Mouse (Mus musculus) forebrain, embryonic 11.5 days (tissue): ENCODE data around the gene Hddc3. TPM values are rescaled to one million over a fixed set of nuclear protein-coding genes. Genes with fewer than 3 reads are reported as not detected.

Source experiments
- ATAC-seq: fragments of 200-750 bp; cut with Nextera tagmentation; replicated peaks from 2 replicates; pipeline ENCODE4 v1.8.0; 2017; ENCODE audit warnings: moderate TSS enrichment; ENCODE audit not compliant: low FRiP score
- DNase-seq: peaks from one replicate; pipeline ENCODE4 v3.0.0-alpha.2; 2017; ENCODE audit warnings: low spot score
- H3K27ac ChIP-seq: fragments of 300-500 bp; sonication (generic); 2 replicates; pipeline ENCODE4 v1.5.1; 2014; ENCODE audit warnings: low read depth, low read length
- H3K27me3 ChIP-seq: fragments of 300-500 bp; sonication (generic); 2 replicates; pipeline ENCODE4 v1.6.1; 2014; ENCODE audit warnings: mild to moderate bottlenecking, low read length, mixed read lengths; ENCODE audit not compliant: control insufficient read depth, insufficient read depth
- H3K36me3 ChIP-seq: fragments of 300-500 bp; sonication (generic); 2 replicates; pipeline ENCODE4 v1.6.1; 2014; ENCODE audit warnings: mild to moderate bottlenecking, low read length, moderate library complexity, mixed read lengths; ENCODE audit not compliant: control insufficient read depth, insufficient read depth
- H3K4me1 ChIP-seq: fragments of 300-500 bp; sonication (generic); replicated peaks from 2 replicates; pipeline ENCODE4 v1.6.1; 2014; ENCODE audit warnings: low read length, mixed read lengths; ENCODE audit not compliant: control insufficient read depth, insufficient read depth
- H3K4me2 ChIP-seq: fragments of 300-500 bp; sonication (generic); 2 replicates; pipeline ENCODE4 v1.6.1; 2014; ENCODE audit warnings: low read depth, mild to moderate bottlenecking, low read length, moderate library complexity, mixed read lengths; ENCODE audit not compliant: severe bottlenecking
- H3K4me3 ChIP-seq: fragments of 300-500 bp; sonication (generic); 2 replicates; pipeline ENCODE4 v1.5.1; 2014; ENCODE audit warnings: low read depth, low read length
- H3K9ac ChIP-seq: fragments of 300-500 bp; sonication (generic); 2 replicates; pipeline ENCODE4 v1.6.1; 2014; ENCODE audit warnings: low read length
- H3K9me3 ChIP-seq: fragments of 300-500 bp; sonication (generic); 2 replicates; pipeline ENCODE4 v1.6.1; 2016; ENCODE audit warnings: low read length, mixed read lengths; ENCODE audit not compliant: control insufficient read depth
- WGBS: fragments of 180-500 bp; shearing (Covaris S2); extraction: QIAGEN DNeasy Blood & Tissue Kit; methylation state at CpG from one replicate; pipeline ENCODE4 v1.1.7; 2014; 5-methylcytosine and 5-hydroxymethylcytosine counted together
- polyA plus RNA-seq: library from polyadenylated mRNA; unstranded; fragments of >200 nt; fragmentation: Nextera tagmentation; extraction: Ambion mirVana; gene quantifications from 2 replicates; pipeline ENCODE4 v1.2.1, GENCODE M21; 2014

The Hddc3 gene
- 23.8 and 31.0 TPM in 2 replicates for polyA plus RNA-seq

DNA sequence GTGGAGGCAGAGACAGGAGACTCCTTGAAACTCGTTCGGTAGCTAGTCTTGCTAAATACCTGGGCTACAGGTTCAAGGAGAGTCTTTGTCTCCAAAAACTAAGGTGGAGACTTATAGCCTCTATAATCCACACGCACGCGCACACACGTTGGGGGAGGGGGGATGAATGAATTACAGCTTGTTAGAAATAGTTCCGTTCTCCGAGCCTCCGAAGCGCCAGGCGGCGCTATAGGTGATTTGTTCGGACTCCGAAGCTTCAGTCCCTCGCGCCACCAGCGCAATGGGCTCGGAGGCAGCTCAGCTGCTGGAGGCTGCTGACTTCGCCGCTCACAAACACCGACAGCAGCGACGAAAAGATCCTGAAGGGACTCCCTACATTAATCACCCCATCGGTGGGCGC lies at the start of gene Hddc3:
TSS of gene Hddc3 (plus strand) at position 247 of the 400 bp plus-strand sequence.
- H3K27ac ChIP-seq: no peak within 1 kb of the TSS
- whole genome bisulfite sequencing: 2% methylated on average over 25 of the region's 25 CpGs

DNA sequence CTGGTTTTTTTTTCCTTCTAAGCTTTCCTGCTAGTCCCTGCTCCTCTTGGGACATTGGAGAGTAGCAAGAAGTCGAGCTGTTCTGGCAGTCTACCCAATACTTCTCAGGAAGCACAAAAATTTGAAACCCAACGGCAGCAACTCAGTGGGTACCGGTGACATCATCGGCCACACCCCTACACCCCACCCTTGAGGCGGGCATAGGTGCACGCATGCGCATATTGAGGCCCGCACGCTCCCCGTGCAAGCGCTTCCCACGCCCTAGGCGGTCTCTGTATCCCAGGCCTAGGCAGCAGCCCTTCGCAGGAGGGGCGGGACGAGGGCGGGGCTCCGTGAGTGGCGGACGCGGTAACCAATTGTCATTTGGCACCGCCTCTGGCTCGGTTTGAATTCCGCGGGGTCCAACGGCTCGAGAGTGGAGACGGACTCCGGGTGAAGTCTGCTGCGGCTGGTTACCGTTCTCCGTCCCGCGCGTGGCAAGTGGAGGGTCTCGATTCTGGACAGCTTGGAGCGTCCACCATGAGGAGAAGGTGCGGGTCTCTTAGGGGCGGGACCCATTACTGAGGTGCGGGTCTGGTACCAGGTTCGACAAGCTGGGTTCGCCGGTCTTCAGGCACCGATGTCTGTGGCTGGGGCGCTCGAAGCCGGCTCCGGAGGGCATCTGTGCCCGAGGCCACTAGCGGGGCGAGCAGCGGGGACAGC lies 48.7 kb upstream of the Hddc3 start, which contains the start of gene Prc1:
TSS of gene Prc1 (plus strand) at position 389 of the 702 bp plus-strand sequence.
- H3K4me1 ChIP-seq: peaks cover 10% of the 10 kb centered on the region; the same call in 1 of the 2 replicates
- peak within 1 kb of the TSS; percentile 78 for H3K9ac ChIP-seq
- ATAC-seq (peak; percentile 98), DNase-seq (peak; percentile 99)
- H3K27ac ChIP-seq: peak within 1 kb of the TSS; percentile 75
- peak within 1 kb of the TSS; percentile 43 for H3K4me2 ChIP-seq
- H3K9me3 ChIP-seq: no peaks in the 10 kb centered on the region
- H3K27me3 ChIP-seq: no peaks in the 10 kb centered on the region
- no peaks in the 10 kb centered on the region for H3K36me3 ChIP-seq
- peak within 1 kb of the TSS; percentile 92 for H3K4me3 ChIP-seq
- under 1% methylated on average over 52 of the region's 52 CpGs for WGBS

More for the DNA sequence above, at the start of gene Hddc3:
- DNase-seq (peak; percentile 96), ATAC-seq (peak; percentile 51)
- Histone ChIP-seq H3K9me3 (no peaks in the 10 kb centered on the region), H3K9ac (peak within 1 kb of the TSS; percentile 87), H3K4me3 (peak within 1 kb of the TSS; percentile 51), H3K4me2 (peak within 1 kb of the TSS; percentile 81), H3K27me3 (no peaks in the 10 kb centered on the region), H3K4me1 (peaks cover 18% of the 10 kb centered on the region), H3K36me3 (no peaks in the 10 kb centered on the region)

DNA sequence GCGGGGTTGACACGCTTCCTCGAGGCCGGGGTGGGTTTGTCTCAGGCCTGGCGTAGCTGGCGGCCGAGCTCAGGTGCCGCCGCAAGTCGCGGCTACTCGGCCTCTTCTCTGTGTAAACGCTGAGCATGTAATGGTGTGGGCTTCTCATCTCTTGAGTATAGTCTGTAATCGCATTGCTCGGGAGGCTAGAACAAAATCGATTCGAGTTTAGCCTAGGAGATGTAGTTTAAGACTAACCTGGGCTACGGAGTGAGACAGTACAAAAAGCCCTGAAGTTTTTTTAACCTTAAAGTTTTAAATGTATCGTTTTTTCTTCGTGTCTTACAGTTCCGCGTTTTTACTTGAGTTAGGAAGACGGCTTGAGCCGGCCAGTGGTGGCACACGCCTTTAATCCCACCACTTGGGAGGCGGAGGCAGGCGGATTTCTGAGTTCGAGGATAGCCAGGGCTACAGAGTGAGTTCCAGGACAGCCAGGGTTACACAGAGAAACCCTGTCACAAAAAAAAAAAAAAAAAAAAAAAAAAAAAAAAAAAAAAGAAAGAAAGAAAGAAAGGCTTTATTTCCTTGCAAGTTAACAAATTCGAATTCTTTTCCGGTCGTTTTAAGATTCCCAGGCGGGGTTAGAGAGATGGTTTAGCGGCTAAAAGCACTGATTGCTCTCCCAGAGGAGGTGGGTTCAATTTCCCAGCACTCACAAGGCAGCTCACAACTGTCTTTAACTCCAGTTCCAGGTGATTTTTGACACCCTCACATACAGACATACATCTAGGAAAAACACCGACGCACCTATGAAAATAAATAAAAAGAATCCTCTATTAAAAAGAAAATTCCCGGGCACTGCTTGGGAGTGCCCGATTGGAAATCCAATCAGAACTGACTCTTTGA lies 47.9 kb upstream of the Hddc3 start:
- Histone ChIP-seq H3K9me3 (no peaks in the 10 kb centered on the region), H3K4me3 (peak overlapping the region; percentile 92), H3K9ac (peak overlapping the region; percentile 78), H3K36me3 (peaks cover under 1% of the 10 kb centered on the region; the same call in 1 of the 2 replicates), H3K27me3 (no peaks in the 10 kb centered on the region), H3K4me2 (peak overlapping the region; percentile 37), H3K4me1 (peaks cover 12% of the 10 kb centered on the region; the same call in 1 of the 2 replicates), H3K27ac (peak overlapping the region; percentile 75)
- 11% methylated on average over 37 of the region's 37 CpGs for WGBS
- peak; percentile 63 for ATAC-seq
- DNase-seq: no peak

DNA sequence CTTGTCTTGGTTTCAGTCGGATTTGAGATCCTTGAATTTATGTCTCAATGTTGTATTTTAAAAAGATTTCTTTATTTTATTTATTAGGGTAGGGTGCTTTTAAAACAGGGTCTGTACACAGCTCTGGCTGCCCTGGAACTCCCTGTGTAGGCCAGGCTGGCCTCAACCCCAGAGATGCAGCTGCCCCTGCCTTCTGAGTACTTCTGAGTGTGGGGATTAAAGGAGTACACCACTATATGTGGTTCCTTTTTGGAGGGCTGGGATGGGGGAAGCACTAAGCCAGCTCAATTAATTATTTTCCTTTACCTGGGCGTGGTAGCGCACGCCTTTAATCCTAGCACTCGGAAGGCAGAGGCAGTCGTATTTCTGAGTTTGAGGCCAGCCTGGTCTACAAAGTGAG lies 46.4 kb upstream of the Hddc3 start:
- Histone ChIP-seq H3K4me3 (no peak overlapping the region), H3K36me3 (peaks cover 10% of the 10 kb centered on the region; the same call in 1 of the 2 replicates), H3K9me3 (no peaks in the 10 kb centered on the region), H3K27me3 (no peaks in the 10 kb centered on the region), H3K4me2 (no peak overlapping the region), H3K9ac (peak overlapping the region; percentile 20), H3K27ac (no peak overlapping the region), H3K4me1 (peaks cover 12% of the 10 kb centered on the region; the same call in 1 of the 2 replicates)
- no peak for ATAC-seq
- 89% methylated on average over 6 of the region's 6 CpGs for WGBS
- no peak for DNase-seq

DNA sequence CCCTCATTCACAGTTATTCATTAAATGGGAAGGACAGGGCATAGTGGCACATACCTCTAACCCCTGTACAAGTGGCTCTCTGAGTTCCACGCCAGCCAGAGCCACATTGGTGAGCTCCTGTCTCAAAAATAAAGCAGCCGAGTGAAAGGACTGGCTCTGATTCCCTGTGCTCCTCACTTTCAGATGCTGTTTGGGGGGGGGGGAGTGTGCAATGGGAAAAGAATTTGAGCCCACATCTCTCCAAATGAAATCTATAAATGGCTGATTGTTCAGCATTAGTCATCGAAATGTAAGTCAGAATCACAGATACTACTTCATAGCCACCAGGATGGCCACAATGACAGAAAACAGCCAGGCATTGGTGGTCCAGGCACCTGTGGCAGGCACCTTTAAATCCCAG lies 45.9 kb upstream of the Hddc3 start:
- Histone ChIP-seq H3K4me1 (peaks cover 12% of the 10 kb centered on the region; the same call in 1 of the 2 replicates), H3K4me3 (no peak overlapping the region), H3K27me3 (no peaks in the 10 kb centered on the region), H3K9me3 (no peaks in the 10 kb centered on the region), H3K27ac (no peak overlapping the region), H3K4me2 (no peak overlapping the region), H3K36me3 (peaks cover 12% of the 10 kb centered on the region; the same call in 1 of the 2 replicates), H3K9ac (no peak overlapping the region; the same call in 1 of the 2 replicates)
- DNase-seq (no peak), ATAC-seq (no peak)
- 89% methylated on average over 3 of the region's 3 CpGs for WGBS

DNA sequence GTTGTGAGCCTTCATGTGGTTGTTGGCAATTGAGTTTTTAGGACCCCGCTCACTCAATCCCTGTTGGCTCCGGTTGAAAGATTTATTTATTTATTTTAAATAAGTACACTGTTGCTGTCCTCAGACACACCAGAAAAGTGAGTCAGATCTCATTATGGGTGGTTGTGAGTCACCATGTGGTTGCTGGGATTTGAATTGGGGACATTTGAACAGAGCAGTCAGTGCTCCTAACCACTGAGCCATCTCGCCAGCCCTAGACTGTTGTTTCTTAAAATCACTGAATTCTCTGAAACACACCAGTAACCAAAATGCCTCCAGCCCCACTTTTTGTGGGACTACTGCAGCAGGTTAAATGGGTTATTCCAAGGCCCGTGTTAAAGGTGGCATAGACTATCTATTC lies 44.1 kb upstream of the Hddc3 start:
- Histone ChIP-seq H3K9ac (no peak overlapping the region), H3K36me3 (peaks cover 15% of the 10 kb centered on the region; the same call in 1 of the 2 replicates), H3K9me3 (no peaks in the 10 kb centered on the region), H3K27ac (no peak overlapping the region), H3K4me1 (peaks cover 12% of the 10 kb centered on the region; the same call in 1 of the 2 replicates), H3K27me3 (no peaks in the 10 kb centered on the region), H3K4me2 (no peak overlapping the region), H3K4me3 (no peak overlapping the region)
- DNase-seq (no peak), ATAC-seq (no peak)
- WGBS: 95% methylated on average over 4 of the region's 4 CpGs

DNA sequence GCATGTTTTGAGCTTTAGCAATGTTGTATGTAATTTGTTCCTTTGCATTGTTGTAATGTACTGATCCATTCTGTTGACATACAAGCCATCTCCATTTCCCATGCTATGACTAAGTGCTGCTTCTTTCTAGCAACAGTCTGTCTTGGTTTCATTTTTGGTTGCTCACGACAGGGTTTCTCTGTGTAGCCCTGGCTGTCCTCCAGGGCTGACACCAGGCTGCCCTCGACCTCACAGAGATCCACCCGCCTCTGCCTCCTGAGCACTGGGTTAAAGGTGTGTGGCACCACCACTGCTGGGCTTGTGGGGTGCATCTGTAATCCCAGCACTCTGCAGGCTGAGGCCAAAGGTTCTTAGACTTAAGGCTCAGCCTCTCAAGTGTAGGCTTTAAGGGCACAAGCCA lies 43.3 kb upstream of the Hddc3 start:
- H3K27ac ChIP-seq: no peak overlapping the region
- peaks cover 15% of the 10 kb centered on the region; the same call in 1 of the 2 replicates for H3K36me3 ChIP-seq
- WGBS: 96% methylated on average over 3 of the region's 3 CpGs
- H3K9ac ChIP-seq: no peak overlapping the region
- H3K4me3 ChIP-seq: no peak overlapping the region
- ATAC-seq (no peak), DNase-seq (no peak)
- H3K4me2 ChIP-seq: no peak overlapping the region
- no peaks in the 10 kb centered on the region for H3K27me3 ChIP-seq
- H3K4me1 ChIP-seq: peaks cover 12% of the 10 kb centered on the region; the same call in 1 of the 2 replicates
- no peaks in the 10 kb centered on the region for H3K9me3 ChIP-seq

DNA sequence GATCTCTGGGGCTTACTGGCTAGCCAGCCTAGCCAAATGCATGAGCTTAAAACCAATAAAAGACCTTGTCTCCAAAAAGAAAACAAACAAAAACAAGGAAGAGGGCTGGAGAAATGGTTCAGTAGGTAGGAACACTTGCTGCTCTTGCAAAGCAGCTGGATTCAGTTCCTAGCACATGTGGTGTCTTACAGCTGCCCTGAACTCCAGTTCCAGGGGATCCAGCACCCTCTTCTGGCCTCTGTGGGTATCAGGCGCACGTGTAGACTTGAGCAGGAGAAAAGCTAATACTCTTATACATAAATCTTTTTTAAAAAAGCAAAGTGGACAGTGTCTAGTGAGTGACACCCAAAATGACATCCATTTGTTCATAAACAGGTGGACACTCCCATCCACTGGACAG lies 41.4 kb upstream of the Hddc3 start:
- Histone ChIP-seq H3K4me2 (no peak overlapping the region), H3K27me3 (no peaks in the 10 kb centered on the region), H3K9ac (no peak overlapping the region), H3K36me3 (peaks cover 21% of the 10 kb centered on the region; the same call in 1 of the 2 replicates), H3K27ac (no peak overlapping the region), H3K4me3 (no peak overlapping the region), H3K4me1 (peaks cover 9% of the 10 kb centered on the region; the same call in 1 of the 2 replicates), H3K9me3 (no peaks in the 10 kb centered on the region)
- WGBS: 91% methylated on average over 2 of the region's 2 CpGs
- no peak for ATAC-seq
- DNase-seq: no peak
